Mouse (Mus musculus) embryonic facial prominence, embryonic 12.5 days (tissue): ENCODE measurements at regions not wholly inside any gene's neighbourhood (a gene's known extent, or its start where the extent isn't known, plus 50 kb on each side); places are given as distances from the start of the nearest gene placed in this dataset.

Experiments
- ATAC-seq: fragments of 200-750 bp; cut with Nextera tagmentation; 2 replicates; pipeline ENCODE4 v1.8.0; 2017; ENCODE audit not compliant: insufficient number of reproducible peaks, insufficient read depth, low FRiP score, low TSS enrichment
- H3K27ac ChIP-seq: fragments of 300-500 bp; sonication (generic); 2 replicates; pipeline ENCODE4 v1.5.1; 2016; ENCODE audit warnings: mild to moderate bottlenecking
- H3K27me3 ChIP-seq: fragments of 300-500 bp; sonication (generic); 2 replicates; pipeline ENCODE4 v1.6.1; 2016; ENCODE audit warnings: mild to moderate bottlenecking, moderate library complexity
- H3K36me3 ChIP-seq: fragments of 300-500 bp; sonication (generic); 2 replicates; pipeline ENCODE4 v1.6.1; 2016; ENCODE audit warnings: mild to moderate bottlenecking
- H3K4me1 ChIP-seq: fragments of 300-500 bp; sonication (generic); 2 replicates; pipeline ENCODE4 v1.6.1; 2016
- H3K4me2 ChIP-seq: fragments of 300-500 bp; sonication (generic); replicated peaks from 2 replicates; pipeline ENCODE4 v1.6.1; 2016; ENCODE audit warnings: mild to moderate bottlenecking, moderate library complexity
- H3K4me3 ChIP-seq: fragments of 300-500 bp; sonication (generic); 2 replicates; pipeline ENCODE4 v1.5.1; 2016; ENCODE audit warnings: mild to moderate bottlenecking
- H3K9ac ChIP-seq: fragments of 300-500 bp; sonication (generic); 2 replicates; pipeline ENCODE4 v1.6.1; 2016; ENCODE audit warnings: mild to moderate bottlenecking, moderate library complexity
- H3K9me3 ChIP-seq: fragments of 300-500 bp; sonication (generic); 2 replicates; pipeline ENCODE4 v1.6.1; 2016; ENCODE audit warnings: mild to moderate bottlenecking, moderate library complexity
- WGBS: fragments of 180-500 bp; shearing (Covaris S2); methylation state at CpG from one replicate; pipeline ENCODE4 v1.1.7; 2016; 5-methylcytosine and 5-hydroxymethylcytosine counted together

DNA sequence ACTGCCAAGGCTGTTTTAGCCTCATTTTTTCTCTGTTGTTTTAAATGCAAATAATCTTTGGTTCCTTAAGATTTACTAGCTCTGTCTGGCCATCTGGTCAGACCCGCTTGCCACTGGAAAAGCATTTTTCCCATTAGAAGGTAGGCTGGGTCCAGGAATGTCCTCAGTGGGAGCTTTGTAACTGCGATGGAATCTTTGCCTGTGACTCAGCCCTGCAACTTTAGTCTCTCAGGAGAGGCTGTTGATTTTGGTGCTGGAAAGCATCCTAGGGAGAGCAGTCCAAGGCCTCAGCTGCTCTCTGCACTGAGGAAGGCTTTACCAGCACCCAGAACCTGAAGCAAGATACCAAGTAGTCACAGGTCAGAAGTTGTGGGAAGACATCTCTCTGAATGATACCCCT lies 205.8 kb downstream of the Fndc1 start:
- Histone ChIP-seq H3K27ac (no peak overlapping the region), H3K4me3 (no peak overlapping the region), H3K9me3 (no peaks in the 10 kb centered on the region), H3K9ac (no peak overlapping the region), H3K4me1 (no peaks in the 10 kb centered on the region), H3K27me3 (no peaks in the 10 kb centered on the region), H3K4me2 (no peak overlapping the region), H3K36me3 (no peaks in the 10 kb centered on the region)
- 79% methylated on average over 2 of the region's 2 CpGs for WGBS
- ATAC-seq = no peak

DNA sequence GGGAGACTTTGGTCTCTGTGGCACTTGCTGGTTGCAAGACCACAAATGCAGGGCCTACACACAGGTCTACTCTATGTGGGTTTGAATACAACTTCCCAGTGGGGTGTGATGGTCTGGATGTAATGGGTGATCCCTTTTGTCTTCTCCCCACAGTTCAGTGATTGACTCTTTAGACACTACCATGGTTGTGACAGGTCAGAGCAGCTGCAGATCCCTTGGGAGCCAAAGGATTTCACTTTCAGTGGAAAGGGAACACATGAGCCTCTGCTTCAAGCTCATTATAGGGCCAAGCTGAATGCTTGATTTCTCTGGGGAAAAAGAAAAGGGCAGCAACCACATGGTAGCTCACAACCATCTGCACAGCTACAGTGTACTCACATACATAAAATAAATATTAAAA lies 206.9 kb downstream of the Fndc1 start:
- H3K27ac ChIP-seq = no peak overlapping the region
- H3K4me1 ChIP-seq = no peaks in the 10 kb centered on the region
- no peaks in the 10 kb centered on the region for H3K27me3 ChIP-seq
- H3K4me2 ChIP-seq = no peak overlapping the region
- H3K4me3 ChIP-seq = no peak overlapping the region
- H3K9ac ChIP-seq = no peak overlapping the region
- ATAC-seq = no peak
- no peaks in the 10 kb centered on the region for H3K9me3 ChIP-seq
- no peaks in the 10 kb centered on the region for H3K36me3 ChIP-seq

DNA sequence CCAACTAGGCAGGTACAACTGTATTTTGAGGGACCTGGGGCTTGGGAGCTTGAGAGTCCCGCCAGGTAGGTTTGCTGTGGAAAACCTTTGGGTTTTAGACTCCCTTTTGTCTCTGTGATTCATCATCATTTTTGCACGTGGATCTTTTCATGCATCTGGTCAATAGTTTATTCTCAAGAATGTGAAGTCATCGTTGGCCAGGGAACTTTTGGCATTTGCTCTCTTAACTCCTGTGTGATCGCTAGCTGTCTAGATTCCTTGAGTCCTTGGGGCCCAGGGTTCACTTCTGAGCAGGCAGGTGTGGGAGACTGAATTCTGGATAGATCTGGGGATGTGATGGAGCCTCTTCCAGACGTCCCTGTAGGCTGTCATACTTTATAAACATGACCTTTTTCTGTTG lies 207.5 kb downstream of the Fndc1 start:
- no peaks in the 10 kb centered on the region for H3K27me3 ChIP-seq
- no peak overlapping the region for H3K27ac ChIP-seq
- ATAC-seq = no peak
- H3K4me2 ChIP-seq = no peak overlapping the region
- no peaks in the 10 kb centered on the region for H3K9me3 ChIP-seq
- no peak overlapping the region for H3K9ac ChIP-seq
- no peaks in the 10 kb centered on the region for H3K4me1 ChIP-seq
- H3K4me3 ChIP-seq = no peak overlapping the region
- no peaks in the 10 kb centered on the region for H3K36me3 ChIP-seq
- 70% methylated on average over 5 of the region's 5 CpGs for WGBS

DNA sequence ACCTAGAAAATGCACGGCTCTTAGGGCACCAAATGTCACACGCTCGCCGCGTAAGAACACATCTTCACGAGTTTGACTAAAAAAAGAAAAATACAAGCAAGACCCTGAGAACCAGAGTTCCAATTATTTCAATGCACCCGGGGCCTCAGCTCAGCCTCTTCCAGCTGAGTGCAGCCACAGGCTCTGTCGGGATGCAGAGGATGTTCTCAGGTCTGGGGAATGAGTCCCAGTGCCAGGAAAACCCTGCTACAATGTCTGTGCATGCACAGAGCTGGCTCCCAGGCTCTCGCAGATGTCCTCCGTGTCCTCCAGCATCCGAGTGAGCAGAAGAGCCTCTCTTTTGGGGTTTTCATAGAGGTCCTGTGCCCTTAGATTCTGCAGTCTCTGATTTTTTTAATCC lies 219.1 kb downstream of the Fndc1 start:
- H3K4me1 ChIP-seq = no peaks in the 10 kb centered on the region
- H3K27ac ChIP-seq = no peak overlapping the region
- no peak overlapping the region for H3K4me2 ChIP-seq
- no peak overlapping the region for H3K4me3 ChIP-seq
- no peaks in the 10 kb centered on the region for H3K27me3 ChIP-seq
- no peak overlapping the region for H3K9ac ChIP-seq
- H3K36me3 ChIP-seq = no peaks in the 10 kb centered on the region
- H3K9me3 ChIP-seq = no peaks in the 10 kb centered on the region
- 73% methylated on average over 11 of the region's 11 CpGs for WGBS
- ATAC-seq = no peak

DNA sequence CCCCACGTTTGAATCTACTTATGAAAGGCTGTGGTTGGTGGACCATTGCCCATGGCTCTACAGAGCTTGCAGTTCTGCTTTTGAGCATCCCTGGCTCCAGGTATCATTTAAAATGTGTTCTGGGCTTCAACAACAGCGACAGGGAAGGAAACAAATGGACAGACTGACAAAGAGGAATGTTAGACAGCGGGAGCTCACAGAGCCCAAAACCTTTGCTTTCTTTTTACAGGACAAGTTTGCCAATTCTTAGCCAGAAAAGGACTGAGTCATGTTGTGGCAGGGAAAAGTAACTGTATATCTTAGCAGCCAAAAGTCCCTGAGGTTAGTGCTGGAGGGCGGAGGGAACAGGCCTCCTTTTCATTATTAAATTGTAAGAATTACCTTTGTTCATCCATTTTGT lies 219.7 kb downstream of the Fndc1 start:
- WGBS = 76% methylated on average over 4 of the region's 4 CpGs
- Histone ChIP-seq H3K27ac (no peak overlapping the region), H3K4me2 (no peak overlapping the region), H3K4me1 (no peaks in the 10 kb centered on the region), H3K4me3 (no peak overlapping the region), H3K27me3 (no peaks in the 10 kb centered on the region), H3K9ac (no peak overlapping the region), H3K36me3 (no peaks in the 10 kb centered on the region), H3K9me3 (no peaks in the 10 kb centered on the region)
- no peak for ATAC-seq

DNA sequence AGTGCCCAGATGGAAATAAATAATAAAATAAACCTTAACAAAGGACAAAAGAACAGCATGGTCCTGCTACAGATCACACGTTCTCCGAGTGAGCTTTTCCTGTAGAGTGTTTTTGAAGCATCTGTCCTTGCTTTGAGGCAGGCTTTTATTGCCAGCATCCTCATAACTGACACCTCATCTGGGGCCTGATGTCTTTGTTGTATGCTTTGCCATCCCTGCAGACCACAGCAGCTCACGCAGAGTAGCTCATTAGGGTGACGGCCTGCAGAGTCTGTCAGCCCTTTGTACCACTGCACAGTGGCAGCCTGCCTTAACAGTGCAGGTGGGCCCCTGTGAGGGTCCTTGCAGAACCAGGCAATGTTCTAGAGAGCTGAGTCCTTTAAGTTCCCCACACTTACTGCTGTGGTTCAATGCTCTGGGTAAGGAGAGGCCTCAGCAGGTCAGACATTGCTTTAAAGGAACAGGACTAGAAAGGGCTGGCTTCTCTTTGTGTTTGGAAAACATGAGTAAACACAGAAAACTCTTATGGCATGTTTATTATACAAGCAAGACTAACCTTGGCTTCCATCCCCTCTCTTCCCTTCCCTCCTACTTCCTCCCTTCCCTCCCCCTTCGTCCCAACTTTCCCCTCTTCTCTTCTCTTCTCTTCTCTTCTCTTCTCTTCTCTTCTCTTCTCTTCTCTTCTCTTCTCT lies 219.7 kb upstream of the Unc93a2 start:
- H3K4me2 ChIP-seq = no peak overlapping the region
- ATAC-seq = no peak
- H3K9ac ChIP-seq = no peak overlapping the region
- 76% methylated on average over 5 of the region's 5 CpGs for WGBS
- no peaks in the 10 kb centered on the region for H3K9me3 ChIP-seq
- H3K27ac ChIP-seq = no peak overlapping the region
- no peaks in the 10 kb centered on the region for H3K4me1 ChIP-seq
- H3K36me3 ChIP-seq = no peaks in the 10 kb centered on the region
- no peaks in the 10 kb centered on the region for H3K27me3 ChIP-seq
- H3K4me3 ChIP-seq = no peak overlapping the region

DNA sequence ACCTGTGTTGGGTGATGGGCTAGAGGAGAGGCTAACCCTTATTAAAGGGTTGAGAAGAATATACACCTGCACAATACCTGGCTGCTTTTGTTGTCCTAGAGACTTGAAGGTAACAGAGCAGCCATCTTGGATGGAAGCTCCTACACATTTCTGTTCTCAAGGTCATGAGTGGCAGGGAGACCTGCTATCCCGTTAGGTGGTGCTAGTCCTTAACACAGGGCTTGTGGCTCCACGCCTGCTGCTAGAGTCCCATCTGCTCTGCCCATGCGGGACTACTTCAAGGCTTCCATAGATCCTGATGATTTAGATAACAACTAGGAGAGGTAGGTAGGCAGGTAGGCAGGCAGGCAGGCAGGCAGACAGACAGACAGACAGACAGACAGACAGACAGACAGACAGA lies 218.8 kb upstream of the Unc93a2 start:
- Histone ChIP-seq H3K9me3 (no peaks in the 10 kb centered on the region), H3K4me1 (no peaks in the 10 kb centered on the region), H3K27me3 (no peaks in the 10 kb centered on the region), H3K27ac (no peak overlapping the region), H3K4me3 (no peak overlapping the region), H3K36me3 (no peaks in the 10 kb centered on the region), H3K4me2 (no peak overlapping the region), H3K9ac (no peak overlapping the region)
- 76% methylated on average over 3 of the region's 3 CpGs for WGBS
- no peak for ATAC-seq

DNA sequence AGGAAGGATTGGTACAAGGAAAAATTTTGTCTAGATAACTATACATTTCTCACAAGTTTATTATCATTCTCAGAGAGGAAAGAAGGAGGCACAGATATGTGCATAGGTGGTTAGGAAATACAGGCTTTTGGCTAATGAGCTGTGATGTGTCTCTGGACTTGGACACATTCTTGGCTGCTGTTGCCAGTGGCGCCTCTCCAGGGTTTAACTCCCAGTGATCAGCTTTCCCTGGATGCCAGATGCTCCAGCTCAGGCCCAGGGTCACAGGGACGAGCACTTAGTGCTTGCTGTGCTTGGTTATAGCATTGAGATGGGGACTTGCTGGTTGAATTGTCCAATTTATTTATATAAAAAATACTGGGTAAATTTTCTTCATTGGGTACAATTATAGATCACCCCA lies 215.3 kb upstream of the Unc93a2 start:
- no peak overlapping the region for H3K4me2 ChIP-seq
- no peak overlapping the region for H3K27ac ChIP-seq
- no peaks in the 10 kb centered on the region for H3K9me3 ChIP-seq
- H3K36me3 ChIP-seq = no peaks in the 10 kb centered on the region
- WGBS = 66% methylated on average over 2 of the region's 2 CpGs
- no peaks in the 10 kb centered on the region for H3K4me1 ChIP-seq
- H3K9ac ChIP-seq = no peak overlapping the region
- no peak for ATAC-seq
- H3K4me3 ChIP-seq = no peak overlapping the region
- H3K27me3 ChIP-seq = no peaks in the 10 kb centered on the region

DNA sequence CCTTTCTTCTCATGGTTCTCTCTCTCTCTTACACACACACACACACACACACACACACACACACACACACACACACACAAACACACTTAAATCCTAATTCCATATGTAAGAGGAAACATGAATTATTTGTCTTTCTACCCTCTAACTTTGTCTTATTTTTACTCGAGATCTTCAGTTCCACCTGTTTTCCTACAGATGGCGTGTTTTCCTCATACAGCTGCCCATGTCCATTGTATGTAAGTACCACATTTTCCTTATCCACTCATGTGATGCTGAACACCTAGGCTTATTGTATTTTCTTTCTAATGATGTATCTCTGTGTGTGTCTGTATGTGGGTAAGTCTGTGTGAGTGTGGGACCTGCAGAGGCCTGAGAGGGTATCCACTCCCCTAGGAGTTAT lies 212.2 kb upstream of the Unc93a2 start:
- Histone ChIP-seq H3K27me3 (no peaks in the 10 kb centered on the region), H3K4me2 (no peak overlapping the region), H3K4me3 (no peak overlapping the region), H3K4me1 (no peaks in the 10 kb centered on the region), H3K9ac (no peak overlapping the region), H3K36me3 (no peaks in the 10 kb centered on the region), H3K27ac (no peak overlapping the region), H3K9me3 (no peaks in the 10 kb centered on the region)
- no peak for ATAC-seq
- 39% methylated on average over 2 of the region's 2 CpGs for WGBS

DNA sequence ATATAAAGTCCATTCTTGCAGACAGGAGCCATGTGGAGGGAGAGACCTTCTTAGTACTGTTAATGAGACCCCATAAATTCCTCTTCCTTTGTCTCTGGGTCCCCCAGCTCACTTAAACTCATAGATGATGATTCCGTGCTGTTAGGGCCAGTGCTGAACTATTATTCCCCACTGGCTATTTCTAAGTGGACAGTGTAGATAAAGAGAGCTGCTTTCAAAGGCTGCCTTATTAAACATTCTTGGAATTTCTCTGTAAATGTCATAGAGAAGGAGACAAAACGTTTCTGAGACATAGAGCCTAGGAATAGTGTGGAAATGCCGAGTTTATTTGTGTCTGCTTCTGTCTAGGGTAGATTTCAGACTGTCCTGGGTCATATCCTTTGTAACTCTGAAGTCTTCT lies 209.5 kb upstream of the Unc93a2 start:
- WGBS = 57% methylated on average over 3 of the region's 3 CpGs
- no peak for ATAC-seq
- H3K27me3 ChIP-seq = no peaks in the 10 kb centered on the region

DNA sequence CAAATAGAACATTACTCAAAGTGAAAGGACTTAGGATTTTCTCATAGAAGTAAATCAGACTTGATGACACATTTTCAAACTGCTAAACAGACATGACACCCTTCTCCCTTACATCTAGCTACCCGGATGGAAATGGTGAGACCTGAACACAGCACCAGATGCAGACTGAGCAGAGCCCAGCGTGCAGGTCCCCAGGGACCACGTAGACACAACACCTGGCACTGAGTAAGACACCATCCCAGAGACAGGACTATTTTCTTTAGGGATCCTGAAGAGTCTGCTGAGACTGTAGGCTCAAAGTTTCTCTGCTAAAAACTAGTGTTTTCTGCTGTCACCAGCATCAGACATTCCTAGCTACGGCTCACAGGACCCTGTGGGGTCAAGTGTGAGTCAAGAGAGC lies 207.2 kb upstream of the Unc93a2 start:
- Histone ChIP-seq H3K4me1 (no peaks in the 10 kb centered on the region), H3K27me3 (no peaks in the 10 kb centered on the region), H3K4me3 (no peak overlapping the region), H3K27ac (no peak overlapping the region), H3K36me3 (no peaks in the 10 kb centered on the region), H3K9me3 (no peaks in the 10 kb centered on the region), H3K4me2 (no peak overlapping the region), H3K9ac (no peak overlapping the region)
- WGBS = 75% methylated on average over 4 of the region's 4 CpGs
- ATAC-seq = no peak

More for the DNA sequence above, 209.5 kb upstream of the Unc93a2 start:
- H3K9me3 ChIP-seq = no peaks in the 10 kb centered on the region
- no peak overlapping the region for H3K4me2 ChIP-seq
- no peaks in the 10 kb centered on the region for H3K36me3 ChIP-seq
- no peak overlapping the region for H3K9ac ChIP-seq
- no peak overlapping the region for H3K27ac ChIP-seq
- no peaks in the 10 kb centered on the region for H3K4me1 ChIP-seq
- H3K4me3 ChIP-seq = no peak overlapping the region

DNA sequence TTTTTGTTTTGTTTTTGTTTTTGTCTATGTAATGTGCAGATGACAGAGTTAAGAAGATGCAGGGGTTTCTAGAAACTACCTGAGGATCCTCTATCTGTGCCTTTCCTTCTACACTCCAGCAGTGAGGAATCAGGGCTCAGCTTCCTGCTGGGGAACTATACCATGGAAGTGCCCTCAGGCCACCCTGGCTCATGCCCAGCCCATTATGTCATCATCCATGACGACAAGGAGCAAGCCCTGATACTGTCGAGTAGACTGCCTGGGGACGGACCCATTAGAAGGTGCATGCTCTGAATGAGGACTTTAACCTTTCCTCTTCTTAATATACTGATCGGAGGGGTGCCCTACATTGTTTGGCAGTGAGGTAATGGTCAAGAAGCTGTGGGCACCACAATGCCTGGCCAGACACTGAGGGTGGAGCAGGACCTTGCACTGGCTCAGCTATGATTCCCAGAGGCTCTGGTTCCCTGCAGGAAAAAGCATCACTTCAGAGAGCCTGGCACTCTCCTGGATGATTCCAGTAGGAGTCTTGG lies 197.7 kb upstream of the Unc93a2 start:
- no peak overlapping the region for H3K4me2 ChIP-seq
- no peak for ATAC-seq
- H3K4me3 ChIP-seq = no peak overlapping the region
- H3K9ac ChIP-seq = no peak overlapping the region
- 53% methylated on average over 4 of the region's 4 CpGs for WGBS
- H3K36me3 ChIP-seq = no peaks in the 10 kb centered on the region
- no peak overlapping the region for H3K27ac ChIP-seq
- H3K9me3 ChIP-seq = no peaks in the 10 kb centered on the region
- no peaks in the 10 kb centered on the region for H3K27me3 ChIP-seq
- H3K4me1 ChIP-seq = no peaks in the 10 kb centered on the region

DNA sequence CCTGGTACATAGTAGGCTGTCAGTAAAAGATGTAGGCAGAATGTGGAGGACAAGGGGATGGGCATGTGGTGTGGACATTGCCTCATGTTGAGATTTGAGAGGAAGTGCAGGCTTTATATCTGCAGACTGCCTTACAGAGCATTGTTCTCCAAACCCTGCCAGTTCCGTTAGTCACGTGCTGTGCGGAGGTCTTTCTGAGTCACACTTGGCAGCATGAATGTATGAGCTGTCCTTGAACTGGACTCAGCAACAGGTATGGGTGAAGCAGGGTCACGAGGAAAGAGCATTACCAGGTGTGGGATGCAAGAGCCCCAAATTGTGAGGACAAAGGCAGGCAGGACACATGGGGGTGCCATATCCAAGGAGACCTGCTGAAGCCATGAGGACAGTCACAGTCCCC lies 193.8 kb upstream of the Unc93a2 start:
- Histone ChIP-seq H3K9ac (no peak overlapping the region), H3K27me3 (no peaks in the 10 kb centered on the region), H3K27ac (no peak overlapping the region), H3K4me1 (no peaks in the 10 kb centered on the region), H3K4me2 (no peak overlapping the region), H3K36me3 (no peaks in the 10 kb centered on the region), H3K4me3 (no peak overlapping the region), H3K9me3 (no peaks in the 10 kb centered on the region)
- ATAC-seq = no peak
- WGBS = 94% methylated on average over 4 of the region's 4 CpGs
